Mouse (Mus musculus) layer of hippocampus, adult 9-10 months (tissue): ENCODE results near the gene Pdzk1.

Source experiments
- DNase-seq: peaks from one replicate; pipeline ENCODE4 v3.0.0; 2022; ENCODE audit warnings: low spot score

The Pdzk1 gene

DNA sequence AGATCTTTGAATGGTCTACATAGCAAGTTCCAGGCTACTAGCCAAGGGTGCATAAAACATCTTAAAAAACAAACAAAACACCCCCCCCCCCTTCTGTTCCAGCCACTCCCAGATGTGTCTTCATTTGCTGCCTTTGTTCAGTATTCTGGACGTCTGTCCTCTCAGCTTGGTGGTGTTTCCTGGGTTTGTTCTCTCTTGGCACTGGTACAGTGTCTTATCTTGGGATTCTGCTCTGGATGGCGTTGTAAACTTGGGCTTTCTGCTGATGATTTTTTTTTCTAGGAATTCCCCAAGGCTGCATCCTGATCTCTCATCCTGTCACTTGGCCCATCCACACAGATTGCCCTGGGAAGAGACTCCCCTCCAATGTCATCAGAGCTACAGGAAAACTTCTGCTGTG is 7.3 kb downstream of the Pdzk1 start:
- no peak for DNase-seq

DNA sequence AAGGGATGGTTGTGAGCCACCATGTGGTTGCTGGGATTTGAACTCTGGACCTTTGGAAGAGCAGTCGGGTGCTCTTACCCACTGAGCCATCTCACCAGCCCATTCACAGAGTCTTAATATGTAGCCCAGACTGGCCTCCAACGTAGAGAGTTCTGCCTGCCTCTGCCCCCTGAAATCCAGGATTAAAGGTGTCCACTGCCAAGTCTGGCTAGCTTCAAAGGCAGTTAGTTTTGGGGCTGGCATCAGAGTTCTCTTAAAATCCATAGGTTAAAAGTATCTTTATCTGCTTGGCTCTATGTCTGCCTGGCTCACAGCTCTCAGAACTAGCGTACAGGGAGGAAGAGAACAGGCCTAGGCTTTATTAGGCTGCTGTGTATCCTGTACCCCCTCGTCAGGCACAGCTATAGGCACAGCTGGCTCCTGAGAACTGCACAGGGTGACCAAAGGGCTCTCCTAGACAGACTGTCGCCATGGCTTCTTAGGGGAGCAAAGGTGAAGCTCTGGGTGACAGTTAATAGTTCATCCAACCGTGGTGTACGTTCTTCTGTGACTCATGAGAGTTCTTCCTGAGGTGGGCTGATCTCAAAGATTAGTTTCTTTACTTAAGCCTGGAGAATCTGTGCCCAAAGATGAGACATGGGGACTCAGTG is 10.0 kb downstream of the Pdzk1 start:
- DNase-seq: no peak

DNA sequence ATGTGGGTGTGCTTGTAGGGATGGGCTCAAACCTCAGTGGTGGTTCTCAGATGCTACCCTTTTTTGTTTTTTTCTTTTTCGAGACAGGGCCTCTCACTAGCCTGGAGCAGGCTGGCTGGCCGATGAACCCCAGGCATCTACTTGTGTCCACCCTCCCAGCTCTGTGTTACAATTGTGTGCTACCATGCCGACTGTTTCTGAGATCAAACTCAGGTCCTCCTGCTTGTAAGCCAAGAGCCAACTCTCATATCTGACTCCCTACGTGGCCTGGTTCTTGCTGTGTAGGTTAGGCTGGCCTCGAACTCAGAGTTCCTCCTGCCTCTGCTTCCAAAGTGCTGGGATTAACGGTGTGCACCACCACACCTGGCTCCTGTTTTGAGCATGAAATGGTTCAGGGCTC is 16.1 kb downstream of the Pdzk1 start:
- DNase-seq: no peak

DNA sequence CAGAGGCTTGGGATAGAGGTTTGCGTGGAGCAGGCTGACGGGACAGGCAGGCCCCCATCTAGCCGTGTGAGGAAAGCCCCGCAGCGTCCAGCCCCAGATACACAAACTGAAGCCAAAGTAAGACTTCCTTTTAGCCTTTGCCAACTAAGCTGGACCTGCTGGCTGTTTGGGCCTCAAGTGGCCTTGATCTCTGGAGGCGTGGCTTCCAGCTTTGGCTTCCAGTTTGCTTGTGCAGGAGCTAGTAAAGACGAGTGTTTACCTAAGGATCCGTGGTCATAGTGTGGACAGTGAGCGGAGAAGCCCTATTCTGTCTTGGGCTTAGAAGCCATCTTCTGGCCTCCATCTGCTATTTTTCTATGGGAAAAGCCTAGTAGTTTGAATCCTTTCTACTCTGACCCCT is 16.7 kb downstream of the Pdzk1 start:
- no peak for DNase-seq

DNA sequence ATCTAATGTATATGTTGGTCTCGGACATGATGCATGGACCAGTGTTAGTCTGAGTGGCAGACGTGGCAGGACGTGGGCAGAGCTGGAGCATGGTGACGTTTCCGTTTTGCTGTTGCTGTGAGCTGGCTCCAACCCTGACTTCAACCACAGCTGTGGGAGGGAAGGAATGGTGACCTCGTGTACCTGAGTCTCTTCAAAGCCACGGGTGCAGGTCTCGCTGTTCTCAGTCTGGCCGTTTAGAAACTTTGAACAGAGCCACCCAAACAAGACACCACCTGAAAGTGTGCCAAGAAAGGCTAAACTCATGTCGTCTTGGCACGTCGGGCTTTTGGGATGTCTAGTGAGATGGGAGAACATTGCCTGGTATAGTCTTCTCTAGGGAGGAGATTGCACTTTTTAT is 17.9 kb downstream of the Pdzk1 start:
- DNase-seq: no peak

DNA sequence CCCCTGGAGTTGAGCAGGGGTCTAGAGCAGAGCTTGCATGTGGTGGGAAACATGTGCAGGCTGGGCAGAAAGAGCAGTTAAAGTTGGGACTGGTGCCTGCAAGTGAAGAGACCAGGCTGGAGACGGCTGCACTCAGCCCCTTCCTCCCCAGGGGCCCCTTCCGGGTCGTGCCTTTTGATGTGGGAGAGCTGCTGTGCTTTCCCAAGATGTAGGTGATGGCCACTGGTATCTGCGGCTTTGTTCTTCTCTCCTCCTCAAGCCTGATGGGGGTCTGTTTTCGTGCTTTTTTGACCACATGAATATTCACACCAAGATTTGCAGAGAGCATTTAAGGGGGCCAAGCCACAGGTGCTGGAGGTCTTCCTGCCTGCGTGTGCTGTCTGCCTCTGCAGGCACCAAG is 18.6 kb downstream of the Pdzk1 start:
- no peak for DNase-seq

DNA sequence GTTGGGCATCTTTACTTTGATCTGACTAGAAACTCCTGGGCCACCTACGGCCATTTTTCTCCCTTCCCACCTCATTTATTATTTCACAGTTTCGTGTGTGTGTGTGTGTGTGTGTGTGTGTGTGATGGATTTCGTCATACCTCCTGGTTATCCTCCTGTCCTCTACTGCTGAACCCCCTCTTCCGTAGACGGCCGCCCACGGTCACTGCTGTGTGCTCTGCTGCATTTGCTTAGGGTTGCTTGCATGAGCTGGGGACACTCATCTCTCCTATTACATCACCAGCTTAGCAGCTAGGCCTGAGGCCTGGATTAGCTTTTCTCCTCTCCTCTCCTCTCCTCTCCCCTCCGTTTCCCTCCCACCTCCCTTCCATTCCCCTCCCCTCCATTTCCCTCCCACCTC is 19.4 kb downstream of the Pdzk1 start:
- no peak for DNase-seq

DNA sequence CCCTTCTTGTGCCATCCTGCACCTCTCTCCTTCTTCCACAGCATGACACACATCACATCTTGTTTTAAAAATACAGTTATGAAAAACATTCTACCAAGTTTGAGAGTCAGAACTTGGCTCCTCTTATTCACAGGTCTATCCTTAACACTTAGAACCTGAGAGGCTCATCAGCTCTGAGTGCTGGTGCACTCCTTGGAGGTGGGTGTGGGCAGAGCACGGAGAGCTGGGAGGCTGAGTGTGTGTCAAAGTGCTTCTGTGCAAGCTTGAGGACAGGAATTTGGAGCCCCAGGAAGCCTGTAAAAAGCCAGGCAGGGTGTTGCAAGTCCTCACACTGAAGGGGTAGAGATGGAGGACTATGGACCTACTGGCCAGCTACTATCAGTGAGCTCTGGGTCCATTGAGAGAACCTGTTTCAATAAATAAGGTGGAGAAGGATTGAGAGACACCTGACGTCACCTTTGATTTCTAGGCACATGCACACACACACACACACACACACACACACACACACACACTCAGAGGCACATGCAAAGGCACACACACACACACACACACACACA is 20.2 kb downstream of the Pdzk1 start:
- no peak for DNase-seq

DNA sequence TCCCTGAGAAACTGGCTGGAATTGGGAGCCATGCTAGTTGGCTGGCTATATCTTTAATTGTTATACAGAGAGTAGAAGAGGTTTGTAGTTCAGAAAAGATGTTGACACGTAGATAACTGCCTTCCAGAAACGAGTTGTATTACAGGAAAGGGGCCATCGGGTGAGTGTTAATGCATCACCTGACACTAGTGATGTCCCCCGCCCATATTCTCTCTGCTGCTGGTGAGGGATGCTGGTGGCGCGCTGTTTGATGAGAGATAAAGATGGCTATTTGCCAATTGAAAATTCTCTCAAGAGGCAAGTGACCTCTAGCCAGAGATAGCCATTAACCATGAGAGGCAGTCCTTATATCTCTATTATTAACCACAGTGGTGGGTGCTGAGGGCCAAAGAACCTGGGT is 23.5 kb downstream of the Pdzk1 start:
- DNase-seq: no peak

DNA sequence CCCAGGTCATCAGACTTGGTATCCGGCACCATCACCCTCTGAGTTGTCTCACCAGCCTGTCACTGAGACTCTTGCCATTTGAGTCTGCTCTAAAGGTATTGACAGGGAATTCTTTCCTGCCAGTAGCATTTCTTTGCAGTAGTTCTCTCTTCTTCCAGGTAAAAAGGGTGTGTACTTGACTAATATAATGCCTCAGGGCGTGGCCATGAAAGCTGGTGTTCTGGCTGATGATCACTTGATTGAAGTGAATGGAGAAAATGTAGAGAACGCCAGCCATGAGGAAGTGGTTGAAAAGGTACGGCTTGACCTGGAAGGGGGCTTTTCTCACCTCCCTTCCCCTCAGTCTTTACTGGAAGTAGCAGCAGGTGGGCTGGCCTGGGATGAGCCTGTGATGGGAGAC is 25.3 kb downstream of the Pdzk1 start:
- DNase-seq: no peak

DNA sequence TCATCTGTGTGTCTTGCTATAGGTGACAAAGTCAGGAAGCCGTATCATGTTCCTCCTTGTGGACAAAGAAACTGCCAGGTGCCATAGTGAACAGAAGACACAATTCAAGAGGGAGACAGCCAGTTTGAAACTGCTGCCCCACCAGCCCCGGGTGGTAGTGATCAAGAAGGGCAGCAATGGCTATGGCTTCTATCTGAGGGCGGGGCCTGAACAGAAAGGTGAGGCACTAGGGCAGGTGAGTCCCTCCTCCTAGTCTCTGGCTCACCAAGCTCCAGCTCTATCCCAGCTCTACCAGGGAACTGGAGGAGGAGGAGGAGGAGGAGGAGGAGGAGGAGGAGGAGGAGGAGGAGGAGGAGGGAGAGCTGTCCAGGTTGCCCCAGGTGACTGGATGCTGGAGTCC is 26.7 kb downstream of the Pdzk1 start:
- no peak for DNase-seq

DNA sequence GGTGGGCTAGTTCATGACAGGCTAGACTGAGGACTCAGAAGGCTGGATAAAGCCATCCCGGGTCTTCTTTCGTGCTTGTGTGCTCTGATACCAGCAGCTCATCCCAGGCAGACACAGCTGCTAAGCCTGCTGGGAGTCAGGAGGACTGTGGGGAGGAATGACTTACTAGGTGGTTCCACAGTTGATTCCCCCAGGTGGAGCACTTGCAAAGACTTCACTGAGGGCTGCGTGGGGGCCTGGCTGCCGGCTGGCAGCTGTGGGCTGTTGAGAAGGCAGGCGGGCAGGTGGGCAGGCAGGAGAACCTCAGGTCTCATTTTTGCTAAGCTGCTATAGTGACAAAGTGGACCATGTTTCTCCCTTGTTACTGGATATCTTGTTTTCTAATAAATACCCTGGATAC is 31.4 kb downstream of the Pdzk1 start:
- no peak for DNase-seq

DNA sequence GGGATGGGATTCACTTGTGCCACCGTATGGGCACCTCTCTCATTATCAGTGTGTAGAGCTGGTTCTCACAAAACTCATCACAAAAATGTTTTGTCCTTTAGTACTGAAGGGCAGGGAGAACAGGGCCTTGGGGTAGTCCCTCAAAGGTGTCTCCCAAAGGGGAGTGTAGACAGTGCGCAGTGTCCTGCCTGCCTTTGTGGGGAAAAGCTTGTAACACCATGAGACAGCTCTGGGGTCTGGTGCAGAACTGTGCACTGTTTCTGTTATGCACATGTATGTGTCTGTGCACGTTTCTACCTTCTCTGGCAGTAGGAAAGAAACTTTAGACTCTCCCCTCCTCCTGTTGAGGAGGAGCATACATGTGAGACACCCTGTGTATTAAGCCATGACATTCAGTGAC is 38.8 kb downstream of the Pdzk1 start:
- no peak for DNase-seq

DNA sequence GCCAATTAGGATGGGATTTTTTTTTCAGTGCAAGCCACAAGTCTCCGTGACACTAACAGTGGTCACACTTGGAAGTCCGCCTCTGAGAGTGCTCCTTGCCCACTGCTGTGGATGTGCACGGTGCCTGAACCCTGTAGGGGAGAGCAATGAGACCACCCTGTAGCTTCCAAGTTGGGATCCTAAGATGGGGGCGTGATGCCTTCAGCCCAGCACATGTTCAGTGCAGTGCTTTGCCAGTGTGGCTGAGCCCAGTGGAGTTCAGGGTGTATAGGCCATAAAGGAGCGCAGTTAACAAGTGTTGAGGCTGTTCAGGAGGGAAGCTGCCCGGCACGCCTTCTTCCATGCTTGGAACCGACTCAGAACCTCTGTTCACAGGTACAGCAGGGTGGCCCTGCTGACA is 39.5 kb downstream of the Pdzk1 start:
- DNase-seq: no peak

DNA sequence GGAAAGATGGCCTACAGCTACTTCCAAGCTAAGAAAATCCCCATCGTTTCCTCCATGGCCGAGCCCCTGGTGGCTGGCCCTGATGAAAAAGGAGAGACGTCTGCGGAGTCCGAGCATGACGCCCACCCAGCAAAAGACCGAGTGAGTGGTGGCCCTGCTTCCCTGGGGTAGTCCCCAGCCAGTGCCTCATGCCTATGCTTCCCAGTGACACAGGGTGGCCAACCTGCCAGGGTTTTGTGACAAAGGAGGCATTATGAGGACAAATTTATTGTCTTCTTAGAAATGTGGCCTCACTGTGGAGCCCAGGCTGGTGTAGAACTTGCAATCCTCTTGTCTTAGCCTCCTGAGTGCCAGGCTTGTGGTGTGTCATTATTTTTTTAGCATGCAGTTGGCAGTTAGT is 40.0 kb downstream of the Pdzk1 start:
- no peak for DNase-seq

DNA sequence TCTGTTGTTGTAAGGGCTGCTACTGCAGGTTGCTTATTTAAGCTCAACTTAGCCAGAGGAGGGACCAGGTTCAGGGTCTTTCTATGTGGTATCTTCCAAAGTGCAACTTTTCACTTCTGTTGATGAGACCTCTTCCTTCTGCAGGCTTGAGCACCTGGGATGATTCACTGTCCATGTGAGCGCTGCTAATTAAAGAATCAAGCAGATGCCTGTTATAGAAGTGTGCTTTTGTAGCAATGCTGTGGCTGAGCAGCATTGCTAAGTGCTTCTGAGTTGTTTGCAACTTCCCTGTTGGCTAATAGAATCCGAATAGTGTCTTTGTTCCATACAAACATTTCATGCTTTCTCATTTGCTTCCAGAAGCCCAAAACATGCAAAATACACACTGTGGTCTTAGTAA is 41.2 kb downstream of the Pdzk1 start:
- DNase-seq: no peak

DNA sequence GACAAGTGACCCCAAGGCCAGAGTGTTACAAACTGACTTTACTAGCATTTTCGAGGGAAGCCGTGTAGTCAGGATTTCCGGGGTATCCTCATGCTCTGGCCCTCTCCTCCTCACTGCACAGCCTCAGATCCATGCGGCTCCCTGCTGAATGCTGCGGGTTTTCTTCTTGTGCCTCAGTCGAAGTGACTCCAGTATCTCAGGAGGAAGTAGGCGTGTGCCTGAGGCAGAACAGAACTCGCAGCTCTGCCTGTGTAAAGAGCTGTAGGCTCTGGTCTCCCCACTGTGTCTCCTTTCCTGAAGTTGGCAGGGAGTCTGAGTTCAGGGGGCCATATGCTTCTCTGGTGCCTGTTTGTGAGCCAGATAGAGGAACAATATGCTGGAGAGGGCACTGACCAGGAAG is 42.0 kb downstream of the Pdzk1 start:
- no peak for DNase-seq

DNA sequence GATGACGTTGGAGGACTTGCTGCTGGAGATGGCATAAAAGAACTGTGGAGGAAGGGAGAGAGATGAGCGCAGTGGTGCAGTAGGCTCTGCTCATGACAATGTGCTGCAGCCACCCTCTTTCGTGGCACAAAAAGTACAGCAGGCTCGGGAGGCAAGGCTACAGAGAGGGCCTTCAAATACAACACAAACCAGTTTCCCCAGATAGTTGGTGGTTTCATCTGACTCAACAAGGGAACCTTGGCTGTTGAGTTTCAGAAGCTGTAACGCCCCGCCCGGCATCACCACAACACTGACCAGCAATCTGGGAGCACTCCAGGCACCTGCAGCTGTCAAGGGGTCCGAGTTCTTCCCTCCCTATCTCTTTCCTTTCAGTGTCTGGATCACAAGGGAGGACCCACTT is 43.4 kb downstream of the Pdzk1 start:
- no peak for DNase-seq

DNA sequence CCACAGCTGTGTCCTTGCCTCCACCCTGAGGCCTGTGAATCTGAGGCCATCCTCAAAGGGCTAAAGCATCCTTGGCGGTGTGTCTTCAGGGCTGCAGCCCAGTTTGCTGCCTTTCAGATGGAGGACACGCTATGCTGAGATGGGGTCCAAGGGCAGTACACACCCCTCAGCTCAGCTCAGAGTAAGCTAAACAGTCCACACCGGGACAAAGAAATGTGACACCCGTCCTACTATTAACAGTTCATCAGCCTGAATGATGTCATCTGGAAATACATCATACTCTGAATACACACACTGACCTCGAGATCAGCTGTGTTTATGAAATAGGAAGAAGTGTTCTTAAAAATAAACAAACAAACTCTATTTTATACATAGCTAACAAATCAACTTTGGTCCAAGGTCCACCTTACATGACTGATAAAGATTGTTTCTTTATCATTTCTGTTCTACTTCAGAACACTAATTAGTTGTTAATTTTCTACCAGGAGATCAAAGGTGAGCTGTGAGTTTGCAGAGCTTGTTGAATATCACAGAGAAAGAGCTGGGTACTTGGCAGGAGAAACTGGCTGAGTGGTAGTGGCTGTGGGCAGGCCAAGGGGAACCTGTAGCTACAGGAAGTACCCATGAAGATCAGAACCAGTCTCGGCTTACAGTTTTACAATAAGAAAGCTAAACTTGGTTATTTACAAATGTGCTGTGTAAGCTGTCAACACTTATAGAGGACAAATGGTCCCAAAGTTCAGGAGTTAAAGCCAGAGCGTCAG is 45.9 kb downstream of the Pdzk1 start:
- no peak for DNase-seq

DNA sequence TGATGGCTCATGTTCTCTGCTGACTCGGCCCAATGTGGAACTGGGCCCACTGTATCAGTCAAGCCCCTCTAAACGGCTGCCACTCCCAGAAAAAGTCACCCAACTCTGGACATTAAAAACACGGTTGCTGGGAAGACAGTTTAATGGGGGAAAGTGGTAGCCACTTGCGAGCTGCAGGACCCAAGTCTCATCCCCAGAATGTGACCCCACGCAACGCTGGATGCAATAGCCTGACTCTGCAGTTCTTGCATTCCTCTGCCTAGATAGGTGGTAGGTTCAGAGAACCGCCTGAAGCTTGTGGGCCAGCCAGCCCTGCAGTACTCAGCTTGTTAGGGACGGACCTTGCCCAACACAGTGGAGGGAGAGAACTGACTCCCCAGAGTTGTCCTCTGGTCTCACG is 50.5 kb downstream of the Pdzk1 start:
- DNase-seq: no peak

DNA sequence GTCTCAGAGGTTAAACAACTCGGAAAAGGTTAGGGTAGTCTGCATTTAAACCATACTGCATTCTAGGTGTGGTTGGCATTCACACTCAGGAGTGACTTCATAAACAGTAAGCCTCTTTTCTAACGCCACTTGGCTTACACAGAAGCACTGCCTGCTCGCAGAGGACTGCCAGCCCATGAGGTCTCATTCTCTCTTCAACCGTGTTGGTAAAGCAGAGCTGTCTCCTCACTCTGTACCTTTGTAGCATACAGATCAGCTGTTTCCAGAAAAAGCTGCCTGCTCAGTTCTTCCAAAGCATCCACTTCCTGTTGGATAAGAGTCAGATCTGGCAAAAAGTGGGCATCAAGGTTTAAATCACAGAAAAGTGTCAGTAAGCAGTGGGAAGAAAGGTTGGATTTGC is 51.3 kb downstream of the Pdzk1 start:
- DNase-seq: no peak

DNA sequence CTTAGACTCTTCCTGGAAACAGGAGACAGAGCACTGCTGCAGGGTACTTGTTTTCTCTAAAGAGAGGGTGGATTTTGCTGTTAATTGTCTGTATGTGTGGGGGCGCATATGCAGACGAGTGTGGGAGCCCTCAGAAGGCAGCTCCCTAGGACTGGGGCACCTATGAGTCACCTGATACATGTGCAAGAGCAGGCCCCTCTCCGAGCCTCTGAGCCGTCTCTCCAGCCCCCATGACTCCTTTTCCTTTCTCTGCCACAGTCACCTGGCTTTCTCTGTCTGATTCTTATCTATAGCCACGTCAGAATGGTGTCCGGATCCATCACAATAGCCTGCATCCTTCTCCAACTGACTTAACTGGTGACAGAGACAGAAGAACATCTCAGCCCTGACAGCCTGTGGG is 52.5 kb downstream of the Pdzk1 start:
- DNase-seq: no peak

DNA sequence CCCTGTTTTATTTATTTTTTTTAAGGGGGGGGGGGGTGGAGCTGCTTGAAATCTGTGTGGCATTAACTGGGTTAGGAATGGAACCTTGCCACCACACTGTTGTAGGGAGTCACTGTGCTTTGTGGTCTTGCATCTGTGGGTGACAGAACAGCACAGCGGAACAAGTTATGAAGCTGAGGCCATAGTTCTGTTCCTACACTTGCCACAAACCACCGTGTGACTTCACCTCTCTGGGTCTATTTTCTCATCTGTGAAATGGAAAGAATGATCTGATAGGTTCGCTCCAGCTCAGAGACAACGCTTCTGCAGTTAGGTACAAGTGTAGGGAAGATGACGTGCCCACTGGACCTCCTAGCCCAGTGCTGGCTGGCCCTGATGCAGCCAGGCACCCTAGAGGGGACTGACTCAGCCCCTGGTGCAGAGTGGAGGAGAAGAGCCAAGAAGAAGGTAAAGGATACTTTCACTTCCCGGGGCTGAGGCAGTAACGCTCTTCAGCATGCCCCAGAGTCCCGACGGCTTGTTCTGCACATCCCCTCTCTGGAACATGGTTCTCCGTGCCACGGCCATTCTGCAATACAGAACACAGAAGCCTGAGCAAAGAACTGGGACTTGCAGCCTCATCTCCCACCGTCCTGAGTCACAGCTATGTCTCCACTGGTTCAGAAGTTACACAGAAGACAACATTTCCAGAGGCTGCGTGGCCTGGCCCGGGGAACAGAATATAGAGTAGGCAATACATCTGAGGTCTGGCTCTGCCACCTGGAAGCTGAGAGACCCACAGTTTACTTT is 53.2 kb downstream of the Pdzk1 start:
- DNase-seq: no peak
